Mouse (Mus musculus) heart, embryonic 14.5 days (tissue): ENCODE data around the gene H2afx. TPM values are rescaled to one million over a fixed set of nuclear protein-coding genes. Genes with fewer than 3 reads are reported as not detected.
"Not testable (repeated sequence)": the region's sequence is repeated elsewhere in the genome, so short reads cannot be mapped to it uniquely, and the experiment has no call there.

Experiments used
- ATAC-seq: fragments of 200-750 bp; cut with Nextera tagmentation; 2 replicates; pipeline ENCODE4 v1.8.0; 2017; ENCODE audit warnings: low read depth, moderate TSS enrichment; ENCODE audit not compliant: insufficient number of reproducible peaks, insufficient read depth, low FRiP score
- H3K27ac ChIP-seq, 2 experiments: fragments of 200-500 bp in 1 of 2; fragments of 300-500 bp in 1 of 2; sonication (generic) in 1 of 2; replicated peaks in 1 of 2; 2 replicates each; pipeline ENCODE4 v1.5.1; 2012 to 2014; ENCODE audit warnings: low read depth in 2 of 2, low read length in 2 of 2, control low read depth in 1 of 2, mild to moderate bottlenecking in 1 of 2, mixed read lengths in 1 of 2; ENCODE audit not compliant: control insufficient read depth in 1 of 2, insufficient read depth in 1 of 2
- H3K27me3 ChIP-seq: fragments of 300-500 bp; sonication (generic); 2 replicates; pipeline ENCODE4 v1.6.1; 2014; ENCODE audit warnings: mild to moderate bottlenecking, low read length, control low read depth; ENCODE audit not compliant: control insufficient read depth, insufficient read depth
- H3K36me3 ChIP-seq: fragments of 300-500 bp; sonication (generic); 2 replicates; pipeline ENCODE4 v1.6.1; 2014; ENCODE audit warnings: mild to moderate bottlenecking, control low read depth, low read length, mixed read lengths; ENCODE audit not compliant: control insufficient read depth, insufficient read depth
- H3K4me1 ChIP-seq, 2 experiments: fragments of 200-500 bp in 1 of 2; fragments of 300-500 bp in 1 of 2; sonication (generic) in 1 of 2; 2 replicates each; pipeline ENCODE4 v1.6.1; 2012 to 2014; ENCODE audit warnings: low read length in 2 of 2, control low read depth in 1 of 2, mixed read lengths in 1 of 2; ENCODE audit not compliant: control insufficient read depth in 2 of 2, insufficient read depth in 2 of 2
- H3K4me2 ChIP-seq: fragments of 300-500 bp; sonication (generic); 2 replicates; pipeline ENCODE4 v1.6.1; 2014; ENCODE audit warnings: mild to moderate bottlenecking, low read length
- H3K4me3 ChIP-seq, 2 experiments: fragments of 200-500 bp in 1 of 2; fragments of 300-500 bp in 1 of 2; sonication (generic) in 1 of 2; 2 replicates each; pipeline ENCODE4 v1.5.1; 2012 to 2014; ENCODE audit warnings: low read length in 2 of 2, mild to moderate bottlenecking in 2 of 2, control low read depth in 1 of 2, low read depth in 1 of 2, moderate library complexity in 1 of 2; ENCODE audit not compliant: control insufficient read depth in 1 of 2, insufficient read depth in 1 of 2
- H3K9ac ChIP-seq: fragments of 300-500 bp; sonication (generic); 2 replicates; pipeline ENCODE4 v1.6.1; 2014; ENCODE audit warnings: mild to moderate bottlenecking, low read length
- H3K9me3 ChIP-seq: fragments of 300-500 bp; sonication (generic); 2 replicates; pipeline ENCODE4 v1.6.1; 2016; ENCODE audit warnings: low read length, control low read depth; ENCODE audit not compliant: control insufficient read depth
- WGBS: fragments of 180-500 bp; shearing (Covaris S2); extraction: QIAGEN DNeasy Blood & Tissue Kit; methylation state at CpG from one replicate; pipeline ENCODE4 v1.1.7; 2014; 5-methylcytosine and 5-hydroxymethylcytosine counted together
- polyA plus RNA-seq: library from polyadenylated mRNA; unstranded; fragments of >200 nt; fragmentation: Nextera tagmentation; extraction: Ambion mirVana; gene quantifications from 2 replicates; pipeline ENCODE4 v1.2.1, GENCODE M21; 2014

H2afx gene
- polyA plus RNA-seq, 1 experiment from 2014 or later, result 167 TPM

GRCm38 (mm10) chr9:44319105-44319886 lies 15.2 kb upstream of the H2afx start:
- peak overlapping the region; percentile 91 for H3K4me2 ChIP-seq
- ATAC-seq, result no peak; the same call in 1 of the 2 replicates
- peaks cover 13 to 25% of the 10 kb centered on the region in 2 experiments for H3K4me1 ChIP-seq
- H3K9me3 ChIP-seq, result no peaks in the 10 kb centered on the region
- H3K27ac ChIP-seq, result peak overlapping the region in 1 of 2 experiments; percentile 67; a peak in 2 of 4 replicates
- H3K36me3 ChIP-seq, result peaks cover 23% of the 10 kb centered on the region
- H3K4me3 ChIP-seq, result peak overlapping the region; percentile 93 to 95
- 4% methylated on average over 37 of the region's 37 CpGs for WGBS
- H3K27me3 ChIP-seq, result no peaks in the 10 kb centered on the region
- peak overlapping the region; percentile 91 for H3K9ac ChIP-seq

GRCm38 (mm10) chr9:44319887-44320798 lies 14.4 kb upstream of the H2afx start, which contains the start of gene C2cd2l:
TSS of gene C2cd2l (minus strand) at chr9:44320285.
- peak within 1 kb of the TSS; percentile 91 for H3K4me2 ChIP-seq
- peak within 1 kb of the TSS; percentile 93 to 95 for H3K4me3 ChIP-seq
- no peaks in the 10 kb centered on the region for H3K27me3 ChIP-seq
- no peaks in the 10 kb centered on the region for H3K9me3 ChIP-seq
- peak within 1 kb of the TSS; percentile 91 for H3K9ac ChIP-seq
- H3K27ac ChIP-seq, result peak within 1 kb of the TSS; percentile 68 to 76
- under 1% methylated on average over 65 of the region's 67 CpGs for WGBS
- ATAC-seq, result peak; percentile 99
- H3K4me1 ChIP-seq, result peaks cover 13 to 25% of the 10 kb centered on the region in 2 experiments
- peaks cover 16% of the 10 kb centered on the region for H3K36me3 ChIP-seq

GRCm38 (mm10) chr9:44320799-44321133 lies 13.7 kb upstream of the H2afx start:
- peaks cover 10% of the 10 kb centered on the region for H3K36me3 ChIP-seq
- WGBS, result 16% methylated on average over 6 of the region's 6 CpGs
- peak overlapping the region; percentile 68 to 76 for H3K27ac ChIP-seq
- no peak for ATAC-seq
- no peaks in the 10 kb centered on the region for H3K9me3 ChIP-seq
- H3K27me3 ChIP-seq, result no peaks in the 10 kb centered on the region
- peak overlapping the region; percentile 18 to 93; a peak in 3 of 4 replicates for H3K4me3 ChIP-seq
- peak overlapping the region; percentile 91 for H3K4me2 ChIP-seq
- H3K9ac ChIP-seq, result peak overlapping the region; percentile 67
- peaks cover 13 to 27% of the 10 kb centered on the region in 2 experiments for H3K4me1 ChIP-seq

GRCm38 (mm10) chr9:44323656-44324055 lies 10.8 kb upstream of the H2afx start:
- H3K27me3 ChIP-seq, H3K9ac ChIP-seq, H3K9me3 ChIP-seq, H3K4me3 ChIP-seq, H3K36me3 ChIP-seq, H3K27ac ChIP-seq, H3K4me2 ChIP-seq, ATAC-seq: not testable (repeated sequence)
- 61% methylated on average over 3 of the region's 4 CpGs for WGBS
- peaks cover 11 to 26% of the 10 kb centered on the region in 2 experiments for H3K4me1 ChIP-seq

- Histone ChIP-seq H3K4me3 (no peak overlapping the region), H3K36me3 (peaks cover 11% of the 10 kb centered on the region), H3K27ac (no peak overlapping the region), H3K4me2 (no peak overlapping the region), H3K9me3 (no peaks in the 10 kb centered on the region), H3K9ac (no peak overlapping the region), H3K27me3 (no peaks in the 10 kb centered on the region), H3K4me1 (peaks cover 7 to 21% of the 10 kb centered on the region in 2 experiments)
- no peak for ATAC-seq
- 84% methylated on average over 6 of the region's 6 CpGs for WGBS
Observed at GRCm38 (mm10) chr9:44324147-44324546, 10.3 kb upstream of the H2afx start.

GRCm38 (mm10) chr9:44325032-44325767 lies 9.3 kb upstream of the H2afx start:
- peak overlapping the region; percentile 94 for H3K9ac ChIP-seq
- not testable (repeated sequence) for H3K9me3 ChIP-seq, ATAC-seq, H3K27me3 ChIP-seq
- H3K4me1 ChIP-seq, result peaks cover 7 to 19% of the 10 kb centered on the region in 2 experiments
- peaks cover 22% of the 10 kb centered on the region for H3K36me3 ChIP-seq
- H3K27ac ChIP-seq, result peak overlapping the region in 1 of 2 experiments; percentile 96; a peak in 2 of 4 replicates
- peak overlapping the region in 1 of 2 experiments; percentile 80; a peak in 1 of 4 replicates for H3K4me3 ChIP-seq
- H3K4me2 ChIP-seq, result peak overlapping the region; percentile 86
- 61% methylated on average over 5 of the region's 8 CpGs for WGBS
